14 mouse cellular contexts compared by ENCODE assay signal in the genomic region with DNA sequence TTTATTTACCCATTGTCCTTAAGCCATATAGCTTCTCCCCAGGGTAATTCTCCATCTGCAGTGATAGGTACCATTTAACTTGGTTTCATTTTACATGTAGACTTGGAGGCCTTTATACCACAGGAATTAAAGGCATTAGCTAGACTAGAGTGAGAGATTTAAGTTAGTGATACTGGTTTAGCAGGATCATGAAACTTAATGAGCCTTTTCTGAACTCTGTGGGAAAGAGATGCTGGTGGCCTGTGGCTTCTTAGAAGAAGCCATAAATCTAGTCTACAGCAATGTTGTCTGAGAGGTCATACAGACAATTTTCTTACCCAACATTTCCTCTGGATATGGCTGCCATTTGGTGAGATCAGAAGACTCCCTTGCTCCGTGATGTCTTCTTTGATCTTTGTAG.
"Had no signal": no experiment of that assay in that cellular context is flagged by ENCODE, and none has a peak within 500 bp of the region (broad histone marks: within the 10 kb centered on the region; RNA-seq: fewer than 3 reads in every experiment).

No protein-coding gene starts in this region.

- H3K9me3 ChIP-seq: midbrain, embryonic 13.5 days; midbrain, embryonic 15.5 days; neural tube, embryonic 12.5 days; stomach, embryonic 15.5 days had no signal

- H3K4me2 ChIP-seq: lung, embryonic 14.5 days; midbrain, embryonic 11.5 days; midbrain, embryonic 13.5 days; midbrain, embryonic 15.5 days; neural tube, embryonic 12.5 days; stomach, embryonic 15.5 days had no signal

- ATAC-seq: midbrain, embryonic 13.5 days; midbrain, embryonic 15.5 days had no signal

- H3K27me3 ChIP-seq: midbrain, embryonic 13.5 days; midbrain, embryonic 15.5 days; neural tube, embryonic 12.5 days; stomach, embryonic 15.5 days had no signal

- H3K9ac ChIP-seq: lung, embryonic 14.5 days; midbrain, embryonic 13.5 days; midbrain, embryonic 15.5 days; neural tube, embryonic 12.5 days; stomach, embryonic 15.5 days had no signal

- H3K4me1 ChIP-seq: midbrain, embryonic 13.5 days; midbrain, embryonic 15.5 days; neural tube, embryonic 12.5 days; stomach, embryonic 15.5 days had no signal

- DNase-seq: lung, adult 18-20 months; lung, embryonic 14.5 days; lung, postnatal 10 days; lung, postnatal 4 days; right cerebral cortex, postnatal 14 days; thymus, adult 2 months; thymus, postnatal 25 days; thymus, postnatal 4 days had no signal

- H3K4me3 ChIP-seq: midbrain, embryonic 13.5 days; midbrain, embryonic 15.5 days; neural tube, embryonic 12.5 days; stomach, embryonic 15.5 days had no signal

- H3K27ac ChIP-seq: midbrain, embryonic 13.5 days; midbrain, embryonic 15.5 days; neural tube, embryonic 12.5 days; stomach, embryonic 15.5 days; stomach, postnatal 0 days had no signal

- H3K36me3 ChIP-seq: midbrain, embryonic 13.5 days; midbrain, embryonic 15.5 days; neural tube, embryonic 12.5 days; stomach, embryonic 15.5 days had no signal
